Mouse (Mus musculus) olfactory bulb, adult 2 months (tissue): Measurements from ENCODE around the gene Lrp5. TPM values are rescaled to one million over a fixed set of nuclear protein-coding genes. Genes with fewer than 3 reads are reported as not detected.

Experiments
- H3K27ac ChIP-seq: fragments of 200-500 bp; 2 replicates; pipeline ENCODE4 v1.5.1; 2012; ENCODE audit warnings: low read depth, low read length; ENCODE audit not compliant: insufficient read depth
- H3K4me1 ChIP-seq: fragments of 200-500 bp; 2 replicates; pipeline ENCODE4 v1.6.1; 2012; ENCODE audit warnings: low read length; ENCODE audit not compliant: control insufficient read depth, insufficient read depth
- H3K4me3 ChIP-seq: fragments of 200-500 bp; 2 replicates; pipeline ENCODE4 v1.5.1; 2012; ENCODE audit warnings: mild to moderate bottlenecking, low read depth, low read length, moderate library complexity; ENCODE audit not compliant: insufficient read depth
- CTCF ChIP-seq: fragments of 200-500 bp; IDR thresholded peaks from 2 replicates; pipeline ENCODE4 v1.5.1; 2012; ENCODE audit warnings: low read depth, mild to moderate bottlenecking, low read length, moderate library complexity; ENCODE audit not compliant: insufficient read depth
- POLR2A ChIP-seq: fragments of 200-500 bp; IDR thresholded peaks from 2 replicates; pipeline ENCODE4 v1.6.1; 2012; ENCODE audit warnings: mild to moderate bottlenecking, low read depth, low read length, moderate library complexity; ENCODE audit not compliant: insufficient read depth
- WGBS: fragments of 180-500 bp; shearing (Covaris S2); methylation state at CpG from one replicate; pipeline ENCODE4 v1.1.7; 2018; 5-methylcytosine and 5-hydroxymethylcytosine counted together
- polyA plus RNA-seq: library from polyadenylated mRNA; stranded (reverse); fragments of >200 nt; gene quantifications from 2 replicates; pipeline ENCODE4 v1.2.4, GENCODE M21; 2012; ENCODE audit warnings: low replicate concordance; ENCODE audit not compliant: missing spikeins, insufficient read depth, insufficient read length

Lrp5 gene
- polyA plus RNA-seq, 1 experiment, result not detected

DNA sequence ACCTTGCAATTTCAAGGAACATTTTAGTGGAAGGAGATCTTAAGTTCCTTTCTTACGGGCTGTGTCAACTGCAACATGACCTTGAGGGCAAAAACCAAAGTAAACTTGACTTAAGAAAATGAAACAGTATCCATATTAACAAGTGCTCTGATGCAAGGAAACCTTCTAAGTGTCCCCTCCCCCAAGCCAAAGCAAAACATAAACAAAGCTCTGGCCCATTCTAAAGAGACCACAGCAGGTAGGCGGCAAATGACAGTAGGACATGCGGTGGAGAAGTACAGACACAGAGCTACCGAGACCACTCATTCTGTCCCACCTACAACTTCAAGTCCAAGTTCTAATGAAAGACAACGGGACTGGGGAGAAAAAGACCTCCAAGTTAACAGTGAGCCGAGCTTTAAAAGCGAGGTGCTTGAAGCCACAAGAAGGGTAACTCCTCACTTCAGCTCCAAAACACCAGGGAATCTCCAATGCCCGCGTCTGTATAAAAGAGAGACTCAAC lies 111.7 kb downstream of the Lrp5 start:
- TF ChIP-seq POLR2A (no peak), CTCF (no peak)
- Histone ChIP-seq H3K4me1 (peaks cover 13% of the 10 kb centered on the region; the same call in 1 of the 2 replicates), H3K27ac (0 out of 2 replicates have a peak overlapping the region, but pooled peaks have one; percentile 91), H3K4me3 (peak overlapping the region; percentile 92)
- under 1% methylated on average over 9 of the region's 9 CpGs for WGBS

DNA sequence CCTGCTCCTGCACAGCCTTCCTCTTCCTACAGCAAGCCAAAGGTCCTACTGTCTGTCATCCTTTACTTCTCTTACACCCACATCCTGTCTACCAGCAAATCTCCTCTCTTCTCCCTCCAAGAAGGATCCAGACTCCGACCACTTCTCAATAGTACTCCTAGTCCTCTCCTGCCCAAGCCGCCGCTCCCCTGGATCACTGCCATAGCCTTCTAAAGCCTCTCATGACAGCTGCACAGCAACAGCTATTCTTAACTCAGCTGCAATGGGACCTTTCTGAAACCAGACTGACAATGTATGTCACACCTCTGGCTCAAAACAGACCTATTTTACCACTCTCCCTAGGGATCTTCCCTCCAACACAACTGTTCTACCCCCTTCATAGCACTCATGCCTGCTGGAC lies 122.1 kb downstream of the Lrp5 start:
- Histone ChIP-seq H3K4me3 (no peak overlapping the region), H3K27ac (no peak overlapping the region), H3K4me1 (no peaks in the 10 kb centered on the region; the same call in 1 of the 2 replicates)
- TF ChIP-seq POLR2A (no peak), CTCF (no peak)
- 29% methylated on average over 3 of the region's 3 CpGs for WGBS

DNA sequence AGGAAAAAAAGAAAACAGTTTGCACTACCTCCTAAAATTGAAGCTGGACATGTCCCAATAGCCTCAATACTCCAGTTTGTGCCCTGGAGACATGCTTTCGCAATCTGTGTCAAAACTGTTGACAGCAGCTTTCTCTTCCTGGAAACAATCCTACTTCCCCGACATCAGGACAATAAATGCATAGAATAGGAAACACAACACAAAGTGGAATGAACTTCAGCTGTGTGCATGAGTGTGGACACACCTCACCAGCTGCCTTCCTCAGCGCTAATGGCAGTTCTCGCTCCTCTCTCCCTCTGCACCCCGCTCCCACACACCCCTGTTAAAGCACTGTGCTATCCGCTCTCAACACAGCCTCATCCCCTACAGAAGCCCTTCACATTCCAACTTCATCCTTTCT lies 123.6 kb downstream of the Lrp5 start:
- WGBS, result 63% methylated on average over 6 of the region's 6 CpGs
- no peak overlapping the region for H3K4me3 ChIP-seq
- no peak overlapping the region for H3K27ac ChIP-seq
- TF ChIP-seq POLR2A (no peak), CTCF (no peak)
- H3K4me1 ChIP-seq, result no peaks in the 10 kb centered on the region; the same call in 1 of the 2 replicates

DNA sequence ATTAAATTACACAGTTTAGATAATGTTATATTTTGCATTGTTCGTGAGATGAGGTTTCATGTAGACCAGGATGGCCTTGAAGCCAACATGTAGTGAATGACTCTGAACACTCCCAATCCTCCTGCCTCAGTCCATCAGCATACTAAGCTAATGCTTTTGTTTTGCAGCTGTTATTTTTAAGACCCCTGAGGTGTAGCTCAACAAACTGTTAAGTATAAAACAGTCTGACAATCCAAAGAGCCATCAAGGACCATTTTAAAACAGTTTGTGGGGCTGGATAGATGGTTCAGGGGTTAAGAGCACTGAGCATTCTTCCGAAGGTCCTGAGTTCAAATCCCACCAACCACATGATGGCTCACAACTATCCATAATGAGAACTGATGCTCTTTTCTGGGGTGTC lies 124.1 kb downstream of the Lrp5 start:
- H3K27ac ChIP-seq, result no peak overlapping the region
- no peak overlapping the region for H3K4me3 ChIP-seq
- H3K4me1 ChIP-seq, result no peaks in the 10 kb centered on the region; the same call in 1 of the 2 replicates
- 91% methylated on average over 2 of the region's 2 CpGs for WGBS
- TF ChIP-seq POLR2A, result no peak
- no peak for TF ChIP-seq CTCF

DNA sequence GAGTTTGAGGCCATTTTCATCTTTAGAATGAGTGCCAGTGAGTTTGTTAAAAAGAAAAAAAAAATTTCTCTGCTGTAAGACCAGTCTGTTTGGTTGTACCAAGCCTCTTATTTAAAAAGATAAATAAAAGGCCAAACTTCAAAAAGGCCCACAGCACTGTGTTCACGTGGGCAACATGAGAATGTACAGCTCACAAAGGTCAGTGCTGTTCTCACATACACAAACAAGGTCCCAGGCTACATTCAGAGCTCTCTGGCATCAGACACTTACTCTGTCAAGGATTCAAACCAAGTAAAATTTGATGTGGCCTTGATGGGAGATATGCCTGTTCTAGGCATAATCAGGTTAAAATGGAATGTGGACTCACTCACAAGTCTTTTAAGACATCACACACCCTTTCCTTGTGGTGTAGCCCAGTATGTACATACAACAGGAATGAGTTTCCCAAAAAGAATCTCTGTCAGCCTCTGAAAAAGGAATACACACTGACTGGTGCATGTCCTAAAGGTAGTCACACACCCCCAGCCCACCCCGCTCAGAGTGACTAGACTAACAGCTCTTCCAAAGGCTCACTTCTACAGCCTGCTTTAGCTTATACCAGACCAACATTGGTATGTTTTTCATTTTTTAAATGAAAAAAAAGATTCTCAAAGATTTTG lies 130.1 kb downstream of the Lrp5 start:
- Histone ChIP-seq H3K4me1 (no peaks in the 10 kb centered on the region), H3K27ac (no peak overlapping the region), H3K4me3 (no peak overlapping the region)
- WGBS, result 78% methylated on average over 2 of the region's 2 CpGs
- no peak for TF ChIP-seq POLR2A
- no peak for TF ChIP-seq CTCF

DNA sequence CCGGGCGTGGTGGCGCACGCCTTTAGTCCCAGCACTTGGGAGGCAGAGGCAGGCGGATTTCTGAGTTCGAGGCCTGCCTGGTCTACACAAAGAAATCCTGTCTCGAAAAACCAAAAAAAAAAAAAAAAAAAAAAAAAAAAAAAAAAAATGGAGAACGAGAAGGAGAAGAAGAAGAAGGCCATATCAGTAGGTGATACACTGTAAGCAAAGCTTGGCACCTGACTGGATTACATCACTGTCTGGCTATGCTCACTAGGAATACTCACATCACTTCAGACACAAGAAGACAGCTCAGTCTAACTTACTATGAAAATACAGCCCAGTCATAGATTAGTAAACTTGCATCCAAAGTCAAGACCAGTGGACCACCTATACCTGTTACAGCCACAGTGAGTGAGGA lies 131.6 kb downstream of the Lrp5 start:
- Histone ChIP-seq H3K4me1 (no peaks in the 10 kb centered on the region), H3K27ac (no peak overlapping the region), H3K4me3 (no peak overlapping the region)
- TF ChIP-seq CTCF, result no peak
- TF ChIP-seq POLR2A, result no peak
- WGBS, result 88% methylated on average over 8 of the region's 8 CpGs

DNA sequence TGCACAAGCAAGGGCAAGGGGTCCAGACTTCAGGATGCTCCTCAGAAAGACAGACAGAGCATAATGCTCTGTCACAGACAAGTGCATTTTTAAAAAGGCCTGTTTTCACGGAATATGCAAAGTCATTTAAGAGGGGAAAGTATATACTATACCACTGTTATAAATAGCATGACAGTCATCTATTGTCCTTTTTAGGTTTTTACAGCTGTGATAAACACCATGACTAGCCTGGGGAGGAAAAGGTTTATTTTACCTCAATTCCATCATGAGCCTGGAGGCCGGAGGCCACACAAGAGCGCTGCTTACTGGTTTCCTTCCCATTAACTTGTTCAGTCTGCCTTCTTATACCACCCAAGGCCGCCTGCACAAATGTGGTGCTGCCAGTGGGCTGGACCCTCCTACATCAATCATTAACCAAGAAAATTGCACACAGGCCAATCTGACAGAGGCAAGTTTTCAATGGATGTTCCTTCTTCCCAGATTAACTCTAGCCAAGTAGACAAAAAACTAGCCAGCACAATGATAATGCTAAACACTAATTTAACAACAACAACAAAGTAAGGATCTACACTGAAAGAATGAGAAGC lies 134.7 kb downstream of the Lrp5 start:
- Histone ChIP-seq H3K27ac (peak overlapping the region; percentile 40; the same call in 1 of the 2 replicates), H3K4me1 (no peaks in the 10 kb centered on the region), H3K4me3 (no peak overlapping the region)
- 18% methylated on average over 4 of the region's 4 CpGs for WGBS
- TF ChIP-seq CTCF, result no peak
- no peak for TF ChIP-seq POLR2A

DNA sequence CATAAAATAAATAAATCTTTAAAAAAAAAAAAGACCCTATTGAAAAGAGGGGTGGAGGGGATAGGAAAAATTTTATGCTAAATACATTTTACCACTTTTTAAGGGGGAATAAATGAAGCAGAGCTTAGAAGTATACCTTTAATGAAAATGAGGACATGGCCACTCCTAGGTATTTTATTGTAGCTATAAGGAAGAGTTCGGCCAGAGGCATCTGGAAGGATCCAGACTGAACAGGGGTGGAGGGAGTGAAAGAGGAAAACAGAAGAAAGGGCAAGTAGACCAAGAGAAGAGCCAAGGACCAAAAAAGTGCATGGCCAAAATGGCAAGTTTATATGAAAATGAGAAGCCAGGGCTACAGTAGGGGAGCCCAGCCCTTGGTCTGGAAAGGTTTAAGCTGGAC lies 136.3 kb downstream of the Lrp5 start:
- TF ChIP-seq POLR2A (no peak), CTCF (no peak)
- Histone ChIP-seq H3K4me1 (no peaks in the 10 kb centered on the region), H3K4me3 (no peak overlapping the region), H3K27ac (no peak overlapping the region)
- WGBS, result 97% methylated on average over 1 of the region's 1 CpGs

DNA sequence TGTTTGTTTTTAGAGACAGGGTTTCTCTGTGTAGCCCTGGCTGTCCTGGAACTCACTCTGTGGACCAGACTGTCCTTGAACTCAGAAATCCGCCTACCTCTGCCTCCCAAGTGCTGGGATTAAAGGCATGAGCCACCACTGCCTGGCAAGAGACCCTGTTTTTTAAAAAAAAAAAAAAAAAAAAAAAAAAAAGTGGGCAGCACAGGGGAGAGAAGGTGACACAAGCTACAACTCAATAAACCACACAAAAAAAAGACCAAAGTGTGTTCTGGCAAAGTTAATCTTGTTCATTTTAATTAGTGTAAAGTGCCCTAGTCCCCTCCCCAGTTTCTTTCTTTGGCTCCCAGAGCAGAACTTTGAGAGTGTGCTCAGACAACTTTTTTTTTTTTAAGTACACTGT lies 137.1 kb downstream of the Lrp5 start:
- Histone ChIP-seq H3K4me3 (no peak overlapping the region), H3K4me1 (no peaks in the 10 kb centered on the region), H3K27ac (no peak overlapping the region)
- WGBS, result 88% methylated on average over 1 of the region's 1 CpGs
- TF ChIP-seq POLR2A, result no peak
- no peak for TF ChIP-seq CTCF

DNA sequence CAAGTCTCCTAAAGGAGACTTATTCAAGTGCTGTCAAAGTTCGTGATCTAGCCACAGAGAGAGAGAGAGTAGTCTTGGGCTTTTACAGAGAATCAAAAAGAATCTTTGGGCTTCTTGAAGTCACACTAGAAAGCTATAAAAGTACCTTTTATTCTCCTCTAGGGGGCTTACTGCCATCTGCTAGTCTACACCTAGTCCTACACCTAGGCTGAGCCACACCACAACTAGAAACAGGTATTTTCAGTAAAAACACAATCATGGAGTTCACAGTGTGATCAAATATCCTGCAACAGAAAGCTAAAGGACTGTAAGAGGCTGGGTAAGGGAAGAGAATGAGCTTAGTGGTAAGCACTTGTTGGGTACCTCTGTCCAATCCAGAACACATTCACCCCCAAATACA lies 138.1 kb downstream of the Lrp5 start:
- Histone ChIP-seq H3K27ac (no peak overlapping the region), H3K4me3 (no peak overlapping the region), H3K4me1 (no peaks in the 10 kb centered on the region)
- TF ChIP-seq POLR2A, result no peak
- 84% methylated on average over 1 of the region's 1 CpGs for WGBS
